Mouse (Mus musculus): ENCODE results near the gene Safb.

DNA sequence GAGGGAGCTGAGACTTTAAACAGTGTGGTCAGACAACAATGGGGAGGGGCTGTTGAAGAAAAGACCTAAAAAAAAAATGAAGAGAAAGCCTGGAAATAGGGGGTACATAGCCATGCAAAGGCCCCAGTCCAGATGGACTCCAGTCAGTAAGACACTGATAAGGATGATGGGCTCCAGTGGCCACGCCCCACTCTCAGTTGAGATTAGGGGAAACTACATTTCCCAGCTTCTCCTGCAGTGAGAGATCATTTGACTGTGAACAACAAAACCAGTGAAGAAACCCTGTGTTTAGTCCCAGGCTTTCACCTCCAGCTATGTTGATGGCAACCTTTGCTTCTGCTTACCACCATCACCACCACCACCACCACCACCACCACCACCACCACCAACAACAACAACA lies 38.7 kb upstream of the Safb start:
- TF ChIP-seq POLR2A (IDR thresholded peaks at IDR 0.05; ENCODE audit: insufficient read depth, low read depth, low read length) (no peak), CTCF (IDR thresholded peaks at IDR 0.05; ENCODE audit: insufficient read depth, low read depth, low read length) (no peak)
